ENCODE assay signal across 18 mouse cellular contexts in genomic region chr6:99451479-99451878, GRCm38 (mm10).
A peak's percentile ranks its signal among the peaks of the same experiment; 100 is the strongest.
DNase-seq lines count a peak whose midpoint lies in the region; ATAC-seq lines count a peak whose summit lies in the region.
"Had no signal": no experiment of that assay in that cellular context is flagged by ENCODE, and none has a peak within 500 bp of the region (broad histone marks: within the 10 kb centered on the region; RNA-seq: fewer than 3 reads in every experiment).

No protein-coding gene starts in this region.

- H3K27ac ChIP-seq in heart, embryonic 15.5 days: peak overlapping the region; percentile 61
- H3K27ac ChIP-seq in lung, embryonic 15.5 days: 0 out of 2 replicates have a peak overlapping the region, but pooled peaks have one; percentile 7
- H3K27ac ChIP-seq: hindbrain, embryonic 15.5 days; liver, embryonic 13.5 days; midbrain, embryonic 13.5 days had no signal

- no peaks in the 10 kb centered on the region for H3K27me3 ChIP-seq in heart, embryonic 15.5 days
- no peaks in the 10 kb centered on the region for H3K27me3 ChIP-seq in lung, embryonic 15.5 days
- H3K27me3 ChIP-seq: CH12.LX; hindbrain, embryonic 15.5 days; liver, embryonic 13.5 days; midbrain, embryonic 13.5 days had no signal

- intact Hi-C loops in heart, postnatal 36 days (cut with DNase I): loop anchor here (5.0 kb wide), 1 partner anchor 71 kb away; the partner anchor contains the start of gene Foxp1

- DNase-seq in embryo, embryonic 11 days: peak; percentile 42
- DNase-seq in embryo, embryonic 10 days (ENCODE audit: low spot score): no peak
- no peak for DNase-seq in heart, postnatal 36 days
- DNase-seq in lung, postnatal 4 days: no peak
- no peak for DNase-seq in frontal cortex, postnatal 14 days (ENCODE audit: low spot score in 2 of 2)
- DNase-seq: cerebellum, adult 9-11 months; kidney, adult 11 months; kidney, postnatal 36 days; liver, embryonic 13.5 days; lung, postnatal 36 days had no signal

- peaks cover 22% of the 10 kb centered on the region for H3K4me1 ChIP-seq in heart, embryonic 15.5 days (replicated peaks)
- H3K4me1 ChIP-seq in lung, embryonic 15.5 days: peaks cover 4% of the 10 kb centered on the region

- H3K9ac ChIP-seq in heart, embryonic 15.5 days: no peak overlapping the region
- no peak overlapping the region for H3K9ac ChIP-seq in lung, embryonic 15.5 days
- H3K9ac ChIP-seq: hindbrain, embryonic 15.5 days; liver, embryonic 13.5 days; midbrain, embryonic 13.5 days had no signal

- ATAC-seq in heart, embryonic 15.5 days (replicated peaks; ENCODE audit: insufficient number of reproducible peaks, insufficient read depth, low FRiP score, low read depth): peak; percentile 21; the same call in 1 of the 2 replicates
- ATAC-seq in lung, embryonic 15.5 days (ENCODE audit: borderline replicate concordance, extremely low read depth, low FRiP score, low TSS enrichment): no peak; the same call in 1 of the 2 replicates
- ATAC-seq in megakaryocyte progenitor cell, adult 5-6 weeks (replicated peaks; ENCODE audit: poor library complexity): 0 out of 2 replicates have a peak, but pooled peaks have one; percentile 9
- ATAC-seq: forebrain, embryonic 16.5 days; midbrain, embryonic 13.5 days had no signal

- WGBS in heart, embryonic 15.5 days: 17% methylated on average over 11 of the region's 11 CpGs
- 23% methylated on average over 11 of the region's 11 CpGs for WGBS in lung, embryonic 15.5 days

- H3K4me3 ChIP-seq in heart, embryonic 15.5 days: no peak overlapping the region
- H3K4me3 ChIP-seq in lung, embryonic 15.5 days: no peak overlapping the region
- H3K4me3 ChIP-seq: erythroblast, embryonic 14.5 days; hindbrain, embryonic 15.5 days; liver, embryonic 13.5 days; midbrain, embryonic 13.5 days had no signal

- no peaks in the 10 kb centered on the region for H3K36me3 ChIP-seq in heart, embryonic 15.5 days
- no peaks in the 10 kb centered on the region for H3K36me3 ChIP-seq in lung, embryonic 15.5 days
- H3K36me3 ChIP-seq: hindbrain, embryonic 15.5 days; liver, embryonic 13.5 days; midbrain, embryonic 13.5 days had no signal

- H3K4me2 ChIP-seq in heart, embryonic 15.5 days: peak overlapping the region; percentile 7
- no peak overlapping the region for H3K4me2 ChIP-seq in lung, embryonic 15.5 days
- H3K4me2 ChIP-seq: hindbrain, embryonic 15.5 days; liver, embryonic 13.5 days; midbrain, embryonic 13.5 days had no signal

- H3K9me3 ChIP-seq in heart, embryonic 15.5 days (replicated peaks): no peaks in the 10 kb centered on the region
- H3K9me3 ChIP-seq in lung, embryonic 15.5 days: no peaks in the 10 kb centered on the region
- H3K9me3 ChIP-seq: hindbrain, embryonic 15.5 days; liver, embryonic 13.5 days; midbrain, embryonic 13.5 days had no signal
